Mouse (Mus musculus): ENCODE results near the gene Ggt5. TPM values are rescaled to one million over a fixed set of nuclear protein-coding genes. Genes with fewer than 3 reads are reported as not detected.
A peak's percentile ranks its signal among the peaks of the same experiment; 100 is the strongest.

Gene Ggt5
- total RNA-seq, 1 experiment: 0.36 TPM

GRCm38 (mm10) chr10:75559676-75560548 is 29.2 kb upstream of the Ggt5 start, which contains the start of gene Lrrc75b:
Gene Lrrc75b (minus strand): TSS chr10:75560330.
- Histone ChIP-seq H3K4me1 (ENCODE audit: control insufficient read depth in 2 of 2, insufficient read depth in 2 of 2, low read length in 2 of 2, poor library complexity in 1 of 2) (peaks cover 13 to 21% of the 10 kb centered on the region in 2 experiments; a peak in 2 of 4 replicates), H3K9ac (ENCODE audit: insufficient read depth, low read depth, low read length, poor library complexity, severe bottlenecking) (peak within 1 kb of the TSS; percentile 72), H3K9me3 (ENCODE audit: control insufficient read depth, insufficient read depth, low read depth, low read length) (no peaks in the 10 kb centered on the region), H3K4me3 (ENCODE audit: insufficient read depth in 1 of 2, low read depth in 1 of 2, low read length in 2 of 2, poor library complexity in 1 of 2, severe bottlenecking in 1 of 2) (peak within 1 kb of the TSS; percentile 63 to 74), H3K36me3 (ENCODE audit: control insufficient read depth, insufficient read depth, low read length, poor library complexity, severe bottlenecking) (no peaks in the 10 kb centered on the region), H3K27ac (ENCODE audit: insufficient read depth, low read depth, low read length, poor library complexity, severe bottlenecking) (no peak within 1 kb of the TSS)
- no peak for TF ChIP-seq CHD2 (IDR thresholded peaks at IDR 0.05; ENCODE audit: low read depth, low read length)
- in situ Hi-C loops (cut with MboI; ENCODE audit: low sequenced_read_pairs in 2 of 2, unreplicated experiment in 2 of 2): no loop called here
- no peak for DNase-seq (ENCODE audit: low read depth, low spot score)

GRCm38 (mm10) chr10:75560549-75560899 is 28.6 kb upstream of the Ggt5 start:
- TF ChIP-seq ZC3H11A (IDR thresholded peaks at IDR 0.05; ENCODE audit: borderline replicate concordance, low read depth, low read length): no peak
- TF ChIP-seq MAFK (IDR thresholded peaks at IDR 0.05; ENCODE audit: insufficient read depth, low read depth, low read length): no peak
- no peak for TF ChIP-seq ZNF384 (IDR thresholded peaks at IDR 0.05; ENCODE audit: low read depth, low read length)
- TF ChIP-seq CHD2 (IDR thresholded peaks at IDR 0.05; ENCODE audit: low read depth, low read length): no peak
- TF ChIP-seq HCFC1 (IDR thresholded peaks at IDR 0.05; ENCODE audit: borderline replicate concordance, insufficient read depth, low read length): no peak
- Histone ChIP-seq H3K9me3 (ENCODE audit: control insufficient read depth, insufficient read depth, low read depth, low read length) (no peaks in the 10 kb centered on the region), H3K4me3 (ENCODE audit: insufficient read depth in 1 of 2, low read depth in 1 of 2, low read length in 2 of 2, poor library complexity in 1 of 2, severe bottlenecking in 1 of 2) (peak overlapping the region; percentile 63 to 74; a peak in 2 of 4 replicates), H3K27ac (ENCODE audit: insufficient read depth, low read depth, low read length, poor library complexity, severe bottlenecking) (no peak overlapping the region), H3K4me1 (ENCODE audit: control insufficient read depth in 2 of 2, insufficient read depth in 2 of 2, low read length in 2 of 2, poor library complexity in 1 of 2) (peaks cover 13 to 25% of the 10 kb centered on the region in 2 experiments; a peak in 3 of 4 replicates), H3K36me3 (ENCODE audit: control insufficient read depth, insufficient read depth, low read length, poor library complexity, severe bottlenecking) (no peaks in the 10 kb centered on the region), H3K9ac (ENCODE audit: insufficient read depth, low read depth, low read length, poor library complexity, severe bottlenecking) (0 out of 2 replicates have a peak overlapping the region, but pooled peaks have one; percentile 72)
- in situ Hi-C loops (cut with MboI; ENCODE audit: low sequenced_read_pairs in 2 of 2, unreplicated experiment in 2 of 2): no loop called here
- DNase-seq (ENCODE audit: low read depth, low spot score): no peak

GRCm38 (mm10) chr10:75561071-75561654 is 28.0 kb upstream of the Ggt5 start, which contains the start of gene Ggt1:
Gene Ggt1 (plus strand): TSS chr10:75561604.
- in situ Hi-C loops (cut with MboI; ENCODE audit: low sequenced_read_pairs in 2 of 2, unreplicated experiment in 2 of 2): no loop called here
- DNase-seq (ENCODE audit: low read depth, low spot score): no peak
- H3K4me3 ChIP-seq (ENCODE audit: insufficient read depth in 1 of 2, low read depth in 1 of 2, low read length in 2 of 2, poor library complexity in 1 of 2, severe bottlenecking in 1 of 2): peak within 1 kb of the TSS in 1 of 2 experiments; percentile 63; a peak in 2 of 4 replicates

GRCm38 (mm10) chr10:75562596-75562995 is 26.5 kb upstream of the Ggt5 start:
- DNase-seq (ENCODE audit: low read depth, low spot score): no peak
- Histone ChIP-seq H3K4me1 (ENCODE audit: control insufficient read depth in 2 of 2, insufficient read depth in 2 of 2, low read length in 2 of 2, poor library complexity in 1 of 2) (peaks cover 15 to 33% of the 10 kb centered on the region in 2 experiments; a peak in 3 of 4 replicates), H3K9me3 (ENCODE audit: control insufficient read depth, insufficient read depth, low read depth, low read length) (no peaks in the 10 kb centered on the region), H3K4me3 (ENCODE audit: insufficient read depth in 1 of 2, low read depth in 1 of 2, low read length in 2 of 2, poor library complexity in 1 of 2, severe bottlenecking in 1 of 2) (no peak overlapping the region), H3K36me3 (ENCODE audit: control insufficient read depth, insufficient read depth, low read length, poor library complexity, severe bottlenecking) (no peaks in the 10 kb centered on the region), H3K27ac (ENCODE audit: insufficient read depth, low read depth, low read length, poor library complexity, severe bottlenecking) (no peak overlapping the region), H3K9ac (ENCODE audit: insufficient read depth, low read depth, low read length, poor library complexity, severe bottlenecking) (no peak overlapping the region)
- in situ Hi-C loops (cut with MboI; ENCODE audit: low sequenced_read_pairs in 2 of 2, unreplicated experiment in 2 of 2): no loop called here
- TF ChIP-seq ZC3H11A (IDR thresholded peaks at IDR 0.05; ENCODE audit: borderline replicate concordance, low read depth, low read length) (no peak), MAFK (IDR thresholded peaks at IDR 0.05; ENCODE audit: insufficient read depth, low read depth, low read length) (no peak), ZNF384 (IDR thresholded peaks at IDR 0.05; ENCODE audit: low read depth, low read length) (no peak), CHD2 (IDR thresholded peaks at IDR 0.05; ENCODE audit: low read depth, low read length) (no peak), HCFC1 (IDR thresholded peaks at IDR 0.05; ENCODE audit: borderline replicate concordance, insufficient read depth, low read length) (no peak)

More at GRCm38 (mm10) chr10:75561071-75561654, 28.0 kb upstream of the Ggt5 start, which contains the start of gene Ggt1:
- H3K9me3 ChIP-seq (ENCODE audit: control insufficient read depth, insufficient read depth, low read depth, low read length): no peaks in the 10 kb centered on the region
- H3K36me3 ChIP-seq (ENCODE audit: control insufficient read depth, insufficient read depth, low read length, poor library complexity, severe bottlenecking): no peaks in the 10 kb centered on the region
- TF ChIP-seq ZC3H11A (IDR thresholded peaks at IDR 0.05; ENCODE audit: borderline replicate concordance, low read depth, low read length) (no peak), HCFC1 (IDR thresholded peaks at IDR 0.05; ENCODE audit: borderline replicate concordance, insufficient read depth, low read length) (no peak), CHD2 (IDR thresholded peaks at IDR 0.05; ENCODE audit: low read depth, low read length) (no peak), MAFK (IDR thresholded peaks at IDR 0.05; ENCODE audit: insufficient read depth, low read depth, low read length) (no peak), ZNF384 (IDR thresholded peaks at IDR 0.05; ENCODE audit: low read depth, low read length) (no peak)
- H3K9ac ChIP-seq (ENCODE audit: insufficient read depth, low read depth, low read length, poor library complexity, severe bottlenecking): no peak within 1 kb of the TSS
- H3K4me1 ChIP-seq (ENCODE audit: control insufficient read depth in 2 of 2, insufficient read depth in 2 of 2, low read length in 2 of 2, poor library complexity in 1 of 2): peaks cover 14 to 31% of the 10 kb centered on the region in 2 experiments; a peak in 3 of 4 replicates
- no peak within 1 kb of the TSS for H3K27ac ChIP-seq (ENCODE audit: insufficient read depth, low read depth, low read length, poor library complexity, severe bottlenecking)

Measured in ES-E14 (cell line).